Mouse (Mus musculus): ENCODE data around the gene Zfp524. TPM values are rescaled to one million over a fixed set of nuclear protein-coding genes. Genes with fewer than 3 reads are reported as not detected.
"Not testable (repeated sequence)": the region's sequence is repeated elsewhere in the genome, so short reads cannot be mapped to it uniquely, and the experiment has no call there.

Gene Zfp524
- total RNA-seq (2014; fragmentation: Nextera tagmentation) (16.6 and 19.9 TPM in 2 replicates), total RNA-seq (2017) (3.0 and 9.3 TPM in 2 replicates)

DNA sequence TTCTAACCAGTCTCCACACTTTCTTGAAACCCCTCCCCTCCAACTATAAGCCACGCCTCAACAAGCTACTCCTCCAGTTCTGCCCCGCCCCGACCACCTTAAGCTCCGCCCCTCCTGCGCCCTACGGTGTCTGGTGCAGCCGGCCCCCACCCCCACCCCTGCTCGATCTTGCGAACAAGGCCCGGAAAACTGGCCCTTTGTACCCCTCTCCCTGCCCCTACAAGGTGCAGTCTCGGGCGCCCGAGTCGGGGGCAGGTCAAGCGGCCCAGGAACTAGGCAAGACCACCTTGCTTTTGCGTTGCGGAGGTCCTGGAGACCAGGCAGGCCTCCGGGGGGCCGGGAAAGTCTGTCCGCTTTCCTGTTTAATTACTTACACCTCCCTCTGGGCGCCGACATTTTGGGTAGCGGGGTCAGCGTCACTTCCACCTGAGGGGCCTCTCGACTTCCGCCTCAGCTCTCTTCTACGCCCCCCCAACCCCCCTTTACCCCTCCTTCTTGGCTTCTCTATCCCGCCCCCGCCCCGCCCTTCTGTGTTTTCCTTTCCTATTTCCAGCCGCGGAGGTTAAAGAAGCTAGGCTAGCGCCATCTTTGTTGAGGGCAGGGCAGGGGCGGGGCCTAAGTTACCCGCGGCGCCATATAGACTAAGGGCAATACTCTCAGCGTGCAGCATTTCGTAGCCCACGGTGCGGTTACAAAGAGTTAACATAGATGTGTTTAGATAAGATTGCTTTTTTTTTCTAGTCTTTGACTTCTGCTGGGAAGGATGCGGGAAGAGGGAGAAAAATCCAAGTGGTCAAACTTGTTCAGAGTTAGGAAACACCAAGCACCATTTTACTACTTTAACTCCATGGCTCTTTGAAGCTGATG is at the start of gene Zfp524, which contains the start of gene Fiz1:
Gene Zfp524 (plus strand): TSS at position 165 of the 867 bp plus-strand sequence.
Gene Fiz1 (minus strand): TSS at position 447 of the 867 bp plus-strand sequence.
- peak; percentile 76 for ATAC-seq (replicated peaks; ENCODE audit: low FRiP score, low TSS enrichment, poor library complexity, severe bottlenecking)

GRCm38 (mm10) chr7:4964988-4965387 is 49.2 kb upstream of the Zfp524 start:
- no peak for ATAC-seq (replicated peaks; ENCODE audit: low FRiP score, low TSS enrichment, poor library complexity, severe bottlenecking)

- ATAC-seq (replicated peaks; ENCODE audit: low FRiP score, low TSS enrichment, poor library complexity, severe bottlenecking): no peak
Measured at GRCm38 (mm10) chr7:4971068-4971467, 43.1 kb upstream of the Zfp524 start, which contains the start of gene Sbk3. Sbk3 (minus strand) TSS chr7:4971168.

DNA sequence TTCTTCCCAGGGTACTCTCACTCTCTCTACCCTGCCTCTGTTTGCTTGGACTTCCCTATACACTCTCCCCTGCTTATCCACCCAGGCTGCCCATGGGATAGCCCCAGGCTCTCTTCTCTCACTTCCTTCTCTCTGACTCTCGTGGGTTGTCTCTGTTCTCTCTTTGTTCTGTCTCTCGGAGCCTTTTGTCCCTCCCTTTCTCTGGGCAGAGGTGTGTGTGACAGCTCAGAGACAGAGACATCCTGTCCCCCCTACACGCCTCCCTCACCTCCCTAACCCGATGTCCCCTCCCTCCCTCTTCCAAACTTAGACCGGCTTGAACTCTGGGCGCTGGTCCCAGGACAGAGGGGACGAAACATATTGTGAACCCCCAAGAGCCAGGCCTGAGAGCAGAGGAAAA is 42.5 kb upstream of the Zfp524 start:
- no peak for ATAC-seq (replicated peaks; ENCODE audit: low FRiP score, low TSS enrichment, poor library complexity, severe bottlenecking)

DNA sequence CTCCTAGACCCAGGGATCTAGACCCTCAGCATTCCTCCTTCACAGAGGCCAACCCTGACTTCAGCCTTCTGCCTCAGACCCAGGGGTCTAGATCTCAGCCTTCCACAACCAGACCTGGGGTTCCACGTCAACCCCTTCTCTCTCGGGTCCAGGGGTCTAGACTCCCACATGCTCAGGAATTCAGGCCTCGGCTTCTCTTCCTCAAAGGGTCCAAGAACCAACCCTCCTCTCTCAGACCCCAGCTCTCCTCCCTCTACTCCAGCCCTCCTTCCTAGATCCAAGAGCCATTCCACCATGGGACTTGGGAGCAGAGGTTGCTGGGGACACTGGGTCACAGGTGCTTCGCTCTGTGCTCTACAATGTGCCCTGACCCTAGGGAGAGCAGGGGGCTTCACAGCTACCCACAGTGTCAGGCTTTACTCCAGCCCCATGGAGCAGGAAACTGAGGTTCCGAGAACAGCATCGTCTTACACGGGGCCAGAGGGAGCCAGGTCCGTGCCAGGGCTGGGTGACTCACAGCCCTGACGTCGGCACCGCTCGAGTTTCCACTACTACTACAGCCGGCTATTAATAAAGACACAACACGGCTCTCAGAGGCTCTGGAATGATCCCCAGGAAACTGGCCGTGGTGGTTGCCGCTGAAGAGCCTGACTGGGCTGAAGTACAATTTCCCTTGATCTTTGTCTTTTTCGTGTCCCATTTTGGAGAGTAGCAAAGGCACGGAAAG is 41.7 kb upstream of the Zfp524 start:
- ATAC-seq (replicated peaks; ENCODE audit: low FRiP score, low TSS enrichment, poor library complexity, severe bottlenecking): no peak

DNA sequence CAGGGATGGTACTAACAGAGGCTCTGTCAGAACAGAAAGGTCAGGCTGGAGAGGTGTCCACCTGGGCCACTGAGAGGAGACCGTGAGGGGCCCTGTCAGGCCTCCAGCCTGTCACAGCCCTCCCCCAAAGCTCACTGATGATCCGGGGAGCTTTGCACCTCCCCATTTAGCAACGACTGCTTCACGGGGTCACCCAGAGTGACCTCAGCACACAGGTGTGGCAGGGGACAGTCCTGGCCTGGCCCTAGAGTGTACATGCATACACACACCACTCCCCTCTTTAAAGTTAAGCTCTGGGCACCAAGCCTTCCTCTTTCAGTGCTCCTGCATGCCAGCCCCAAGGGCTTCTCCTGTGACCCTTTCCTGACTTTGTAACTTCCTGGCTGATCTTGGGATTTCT is 38.8 kb upstream of the Zfp524 start:
- ATAC-seq (replicated peaks; ENCODE audit: low FRiP score, low TSS enrichment, poor library complexity, severe bottlenecking): no peak

DNA sequence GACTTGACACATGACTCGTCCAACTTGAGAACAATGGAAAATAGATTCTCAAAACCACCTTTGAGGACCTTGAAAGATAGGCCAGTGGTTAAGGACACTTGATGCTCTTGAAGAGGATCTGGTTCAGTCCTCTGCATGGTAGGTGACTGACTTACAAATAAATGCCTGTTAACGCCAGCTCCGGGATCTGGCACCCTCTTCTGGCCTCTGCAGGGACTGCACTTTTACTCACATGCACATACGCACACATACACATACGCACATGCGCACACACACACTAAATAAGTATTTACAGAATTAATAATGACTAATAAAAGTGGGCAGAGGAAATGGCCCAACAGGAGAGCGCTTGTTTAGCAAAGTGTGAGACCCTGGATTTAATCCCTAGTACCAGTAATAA is 37.4 kb upstream of the Zfp524 start:
- ATAC-seq (replicated peaks; ENCODE audit: low FRiP score, low TSS enrichment, poor library complexity, severe bottlenecking): no peak

DNA sequence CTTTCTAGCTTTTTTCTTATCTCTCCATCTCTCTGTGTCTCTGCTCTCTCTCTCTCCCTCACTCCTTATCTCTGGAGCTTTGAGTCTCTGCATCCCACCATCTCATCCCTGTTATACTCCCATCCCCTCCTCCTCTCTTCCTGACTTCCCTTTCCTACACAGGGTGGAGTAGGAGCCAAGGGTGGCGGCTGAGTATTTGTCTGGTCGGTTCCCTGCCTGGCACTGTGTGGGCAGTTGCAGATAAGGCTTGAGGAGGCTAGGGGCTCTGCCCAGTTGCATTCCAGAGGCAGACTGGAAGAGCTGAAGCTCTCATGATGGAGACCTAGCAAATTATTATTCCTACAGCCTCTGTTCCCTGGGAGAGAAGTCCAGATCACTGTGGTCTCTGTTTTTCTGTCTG is 26.0 kb upstream of the Zfp524 start:
- no peak for ATAC-seq (replicated peaks; ENCODE audit: low FRiP score, low TSS enrichment, poor library complexity, severe bottlenecking)

- ATAC-seq (replicated peaks; ENCODE audit: low FRiP score, low TSS enrichment, poor library complexity, severe bottlenecking): no peak
Measured at GRCm38 (mm10) chr7:4993347-4993998, 20.7 kb upstream of the Zfp524 start.

DNA sequence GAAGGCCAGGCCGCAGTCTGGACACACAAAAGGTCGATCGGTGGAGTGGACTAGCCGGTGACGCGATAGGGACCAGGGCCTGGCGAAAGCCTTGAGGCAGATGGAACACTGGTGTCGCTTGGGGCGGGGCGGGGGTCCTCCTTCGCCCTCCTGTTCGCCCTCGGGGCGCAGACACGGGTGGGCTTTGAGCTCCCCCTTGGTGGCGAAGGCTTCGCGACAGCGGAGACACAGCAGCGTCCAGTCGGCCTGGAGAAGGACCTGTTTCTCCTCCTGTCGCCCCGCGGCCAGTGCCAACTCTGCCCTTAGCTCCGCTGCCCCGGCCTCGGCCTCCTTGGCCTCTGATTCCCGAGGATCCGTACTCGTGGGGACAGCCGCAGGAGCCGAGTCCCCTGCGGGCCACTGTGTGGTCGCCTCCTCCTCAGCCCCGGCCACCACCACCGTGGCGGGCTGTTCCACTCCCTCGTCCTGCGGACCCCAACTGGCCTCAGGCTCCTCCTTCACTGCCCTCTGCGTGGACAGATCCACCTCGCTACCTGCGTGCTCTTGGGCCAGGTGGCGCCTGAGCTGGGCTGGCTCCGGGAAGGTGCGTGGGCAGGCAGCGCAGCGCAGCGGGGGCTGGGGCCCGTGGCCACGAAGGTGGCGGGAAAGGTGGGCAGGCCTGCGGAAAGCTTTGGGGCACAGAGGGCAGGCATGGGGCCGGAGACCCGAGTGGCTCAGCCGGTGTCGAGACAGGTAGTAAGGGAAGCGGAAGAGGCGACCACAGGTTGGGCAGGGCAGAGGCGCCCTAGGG is 20.0 kb upstream of the Zfp524 start:
- ATAC-seq (replicated peaks; ENCODE audit: low FRiP score, low TSS enrichment, poor library complexity, severe bottlenecking): no peak

DNA sequence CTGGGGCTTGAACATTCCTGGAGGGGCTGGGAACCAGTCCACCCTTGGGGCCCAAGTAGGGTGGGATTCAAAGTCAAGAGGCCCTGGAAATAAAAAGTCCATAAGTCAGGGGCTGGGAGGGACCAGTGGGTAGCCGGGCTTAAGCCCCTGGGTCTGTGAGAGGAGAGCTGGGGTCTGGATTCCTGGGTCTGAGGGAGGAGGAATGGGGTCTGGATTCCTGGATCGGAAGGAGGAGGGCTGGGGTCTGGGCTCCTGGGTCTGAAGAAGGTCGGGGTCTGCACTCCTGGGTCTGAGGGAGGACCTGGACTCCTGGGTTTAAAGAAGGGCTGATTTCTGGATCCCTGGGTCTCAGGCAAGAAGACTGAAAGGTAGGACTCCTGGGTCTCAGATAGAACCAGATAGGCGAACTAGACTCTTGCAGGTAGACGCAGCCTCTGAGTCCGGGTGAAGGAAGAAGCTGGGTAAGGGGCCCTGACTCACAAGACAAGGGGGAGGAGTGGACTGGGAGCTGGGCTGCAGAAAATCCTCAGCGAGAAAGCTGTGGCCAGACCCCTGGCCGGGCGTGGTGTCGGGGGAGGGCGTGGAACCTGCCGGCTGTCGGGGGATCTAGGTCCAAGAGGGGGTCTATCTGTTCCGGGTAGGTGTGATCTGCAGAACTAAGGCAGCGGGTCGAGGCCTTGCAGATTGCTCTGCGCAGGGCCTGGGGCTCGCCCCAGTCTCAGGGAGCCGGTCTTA is 18.8 kb upstream of the Zfp524 start:
- ATAC-seq (replicated peaks; ENCODE audit: low FRiP score, low TSS enrichment, poor library complexity, severe bottlenecking): 0 out of 2 replicates have a peak, but pooled peaks have one; percentile 5

GRCm38 (mm10) chr7:4996003-4996895 is 18.0 kb upstream of the Zfp524 start, which contains the start of gene Zfp579:
Zfp579 (minus strand) TSS chr7:4996158.
- ATAC-seq (replicated peaks; ENCODE audit: low FRiP score, low TSS enrichment, poor library complexity, severe bottlenecking): peak; percentile 48; the same call in 1 of the 2 replicates

DNA sequence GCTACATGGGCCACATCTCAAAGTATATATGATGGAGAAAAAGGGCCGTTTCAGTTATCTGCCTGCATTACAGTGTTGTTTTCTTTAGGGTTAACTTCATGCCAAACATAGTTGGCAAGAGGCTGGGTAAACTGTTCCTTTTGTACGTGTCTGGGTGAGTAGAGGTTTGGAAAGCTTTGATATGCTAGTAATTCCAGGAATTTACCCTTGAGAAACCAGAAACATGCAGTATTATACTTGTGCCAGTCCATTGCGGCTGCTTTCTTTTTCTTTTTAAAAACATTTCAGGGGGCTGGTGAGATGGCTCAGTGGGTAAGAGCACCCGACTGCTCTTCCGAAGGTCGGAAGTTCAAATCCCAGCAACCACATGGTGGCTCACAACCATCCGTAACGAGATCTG is 17.3 kb upstream of the Zfp524 start:
- ATAC-seq (replicated peaks; ENCODE audit: low FRiP score, low TSS enrichment, poor library complexity, severe bottlenecking): no peak

GRCm38 (mm10) chr7:4999876-5000275 is 14.3 kb upstream of the Zfp524 start:
- ATAC-seq (replicated peaks; ENCODE audit: low FRiP score, low TSS enrichment, poor library complexity, severe bottlenecking): peak; percentile 49; the same call in 1 of the 2 replicates

- not testable (repeated sequence) for ATAC-seq (replicated peaks; ENCODE audit: low FRiP score, low TSS enrichment, poor library complexity, severe bottlenecking)
Measured at GRCm38 (mm10) chr7:5002876-5003275, 11.3 kb upstream of the Zfp524 start.

GRCm38 (mm10) chr7:5008229-5008628 is 6.0 kb upstream of the Zfp524 start:
- ATAC-seq (replicated peaks; ENCODE audit: low FRiP score, low TSS enrichment, poor library complexity, severe bottlenecking): no peak
